Mouse (Mus musculus) kidney, embryonic 14.5 days (tissue): ENCODE measurements around the gene Sesn3. TPM values are rescaled to one million over a fixed set of nuclear protein-coding genes. Genes with fewer than 3 reads are reported as not detected.

ENCODE experiments used
- ATAC-seq: fragments of 200-750 bp; cut with Nextera tagmentation; 2 replicates; pipeline ENCODE4 v1.8.0; 2017; ENCODE audit warnings: moderate number of reproducible peaks, mild to moderate bottlenecking, moderate TSS enrichment, moderate library complexity; ENCODE audit not compliant: low FRiP score, low TSS enrichment
- H3K27ac ChIP-seq: fragments of 300-500 bp; sonication (generic); 2 replicates; pipeline ENCODE4 v1.5.1; 2014; ENCODE audit warnings: low read depth, mild to moderate bottlenecking, low read length, moderate library complexity, mixed read lengths
- H3K27me3 ChIP-seq: fragments of 300-500 bp; sonication (generic); 2 replicates; pipeline ENCODE4 v1.6.1; 2014; ENCODE audit warnings: mild to moderate bottlenecking, low read length; ENCODE audit not compliant: control insufficient read depth, insufficient read depth
- H3K36me3 ChIP-seq: fragments of 300-500 bp; sonication (generic); 2 replicates; pipeline ENCODE4 v1.6.1; 2014; ENCODE audit warnings: low read length, mixed read lengths; ENCODE audit not compliant: control insufficient read depth, insufficient read depth
- H3K4me1 ChIP-seq: fragments of 300-500 bp; sonication (generic); 2 replicates; pipeline ENCODE4 v1.6.1; 2014; ENCODE audit warnings: low read length, mixed read lengths; ENCODE audit not compliant: control insufficient read depth, insufficient read depth
- H3K4me2 ChIP-seq: fragments of 300-500 bp; sonication (generic); replicated peaks from 2 replicates; pipeline ENCODE4 v1.6.1; 2014; ENCODE audit warnings: low read depth, mild to moderate bottlenecking, low read length
- H3K4me3 ChIP-seq: fragments of 300-500 bp; sonication (generic); 2 replicates; pipeline ENCODE4 v1.5.1; 2014; ENCODE audit warnings: mild to moderate bottlenecking, low read length
- H3K9ac ChIP-seq: fragments of 300-500 bp; sonication (generic); 2 replicates; pipeline ENCODE4 v1.6.1; 2014; ENCODE audit warnings: low read depth, mild to moderate bottlenecking, low read length, moderate library complexity
- H3K9me3 ChIP-seq: fragments of 300-500 bp; sonication (generic); 2 replicates; pipeline ENCODE4 v1.6.1; 2016; ENCODE audit warnings: low read length; ENCODE audit not compliant: control insufficient read depth
- WGBS: fragments of 180-500 bp; shearing (Covaris S2); extraction: QIAGEN DNeasy Blood & Tissue Kit; methylation state at CpG from one replicate; pipeline ENCODE4 v1.1.7; 2014; 5-methylcytosine and 5-hydroxymethylcytosine counted together
- polyA plus RNA-seq: library from polyadenylated mRNA; unstranded; fragments of >200 nt; fragmentation: Nextera tagmentation; extraction: Ambion mirVana; gene quantifications from 2 replicates; pipeline ENCODE4 v1.2.1, GENCODE M21; 2014

The Sesn3 gene
- polyA plus RNA-seq, 1 experiment from 2014 or later: 39.4 TPM

GRCm38 (mm10) chr9:14376149-14376548, 101.3 kb downstream of the Sesn3 start:
- whole genome bisulfite sequencing: 90% methylated on average over 4 of the region's 4 CpGs
- no peak overlapping the region for H3K4me3 ChIP-seq
- H3K4me2 ChIP-seq: no peak overlapping the region
- no peaks in the 10 kb centered on the region for H3K36me3 ChIP-seq
- no peak overlapping the region for H3K9ac ChIP-seq
- no peak for ATAC-seq
- no peaks in the 10 kb centered on the region for H3K9me3 ChIP-seq
- H3K27me3 ChIP-seq: no peaks in the 10 kb centered on the region
- H3K4me1 ChIP-seq: no peaks in the 10 kb centered on the region
- H3K27ac ChIP-seq: no peak overlapping the region

GRCm38 (mm10) chr9:14378151-14378550, 103.3 kb downstream of the Sesn3 start:
- H3K36me3 ChIP-seq: no peaks in the 10 kb centered on the region
- no peak for ATAC-seq
- H3K4me1 ChIP-seq: no peaks in the 10 kb centered on the region
- H3K9me3 ChIP-seq: no peaks in the 10 kb centered on the region
- no peak overlapping the region for H3K9ac ChIP-seq
- no peak overlapping the region for H3K4me2 ChIP-seq
- no peak overlapping the region for H3K27ac ChIP-seq
- no peaks in the 10 kb centered on the region for H3K27me3 ChIP-seq
- H3K4me3 ChIP-seq: no peak overlapping the region
- WGBS: 91% methylated on average over 2 of the region's 2 CpGs

- no peak for ATAC-seq
- WGBS: 26% methylated on average over 8 of the region's 8 CpGs
These were observed 105.0 kb downstream of the Sesn3 start for GRCm38 (mm10) chr9:14379769-14380385.

GRCm38 (mm10) chr9:14380386-14381285, 105.8 kb downstream of the Sesn3 start:
- Histone ChIP-seq H3K4me3 (peak overlapping the region; percentile 71), H3K27me3 (no peaks in the 10 kb centered on the region), H3K27ac (peak overlapping the region; percentile 67; the same call in 1 of the 2 replicates), H3K9me3 (no peaks in the 10 kb centered on the region), H3K36me3 (no peaks in the 10 kb centered on the region), H3K4me1 (no peaks in the 10 kb centered on the region), H3K9ac (peak overlapping the region; percentile 72), H3K4me2 (peak overlapping the region; percentile 87)
- peak; percentile 96 for ATAC-seq
- under 1% methylated on average over 62 of the region's 76 CpGs for WGBS

More at GRCm38 (mm10) chr9:14379769-14380385, 105.0 kb downstream of the Sesn3 start:
- H3K4me3 ChIP-seq: peak overlapping the region; percentile 71
- no peaks in the 10 kb centered on the region for H3K4me1 ChIP-seq
- H3K4me2 ChIP-seq: peak overlapping the region; percentile 87
- H3K27me3 ChIP-seq: no peaks in the 10 kb centered on the region
- H3K36me3 ChIP-seq: no peaks in the 10 kb centered on the region
- peak overlapping the region; percentile 72 for H3K9ac ChIP-seq
- H3K27ac ChIP-seq: no peak overlapping the region
- H3K9me3 ChIP-seq: no peaks in the 10 kb centered on the region

GRCm38 (mm10) chr9:14381353-14382055, 106.6 kb downstream of the Sesn3 start, which contains the start of gene Endod1:
Gene Endod1, minus strand, starts transcription at chr9:14381507.
- H3K9me3 ChIP-seq: no peaks in the 10 kb centered on the region
- 5% methylated on average over 8 of the region's 8 CpGs for WGBS
- H3K27me3 ChIP-seq: no peaks in the 10 kb centered on the region
- H3K36me3 ChIP-seq: no peaks in the 10 kb centered on the region
- H3K9ac ChIP-seq: peak within 1 kb of the TSS; percentile 72
- peak within 1 kb of the TSS; percentile 67; the same call in 1 of the 2 replicates for H3K27ac ChIP-seq
- no peaks in the 10 kb centered on the region for H3K4me1 ChIP-seq
- peak within 1 kb of the TSS; percentile 71 for H3K4me3 ChIP-seq
- peak within 1 kb of the TSS; percentile 87 for H3K4me2 ChIP-seq
- peak; percentile 53 for ATAC-seq

- 81% methylated on average over 5 of the region's 5 CpGs for WGBS
- H3K9me3 ChIP-seq: no peaks in the 10 kb centered on the region
- H3K4me1 ChIP-seq: no peaks in the 10 kb centered on the region
- H3K9ac ChIP-seq: no peak overlapping the region
- H3K4me3 ChIP-seq: no peak overlapping the region
- no peaks in the 10 kb centered on the region for H3K27me3 ChIP-seq
- no peak overlapping the region for H3K27ac ChIP-seq
- H3K4me2 ChIP-seq: no peak overlapping the region
- ATAC-seq: no peak
- no peaks in the 10 kb centered on the region for H3K36me3 ChIP-seq
These were observed 107.5 kb downstream of the Sesn3 start for GRCm38 (mm10) chr9:14382256-14382791.

Other genes with a start within 250 kb of the Sesn3 start
- 5.5 and 13.9 TPM in 2 replicates for gene Endod1, start 106.4 kb downstream of the Sesn3 start, polyA plus RNA-seq
- gene Kdm4d, start 225.4 kb downstream of the Sesn3 start, polyA plus RNA-seq: 0.31 TPM in 2 replicates
- gene Cwc15, start 225.6 kb downstream of the Sesn3 start, polyA plus RNA-seq: 172 and 219 TPM in 2 replicates